Mouse (Mus musculus) midbrain, embryonic 10.5 days (tissue): ENCODE data around the gene Clpb. TPM values are rescaled to one million over a fixed set of nuclear protein-coding genes. Genes with fewer than 3 reads are reported as not detected.
A peak's percentile ranks its signal among the peaks of the same experiment; 100 is the strongest.

ENCODE experiments used
- DNase-seq: peaks from one replicate; pipeline ENCODE4 v3.0.0-alpha.2; 2017; ENCODE audit warnings: low spot score
- H3K27ac ChIP-seq: fragments of 300-500 bp; sonication (generic); replicated peaks from 2 replicates; pipeline ENCODE4 v1.5.1; 2016; ENCODE audit warnings: mild to moderate bottlenecking
- H3K27me3 ChIP-seq: fragments of 300-500 bp; sonication (generic); 2 replicates; pipeline ENCODE4 v1.6.1; 2016; ENCODE audit warnings: low read depth, mild to moderate bottlenecking; ENCODE audit not compliant: poor library complexity, severe bottlenecking
- H3K36me3 ChIP-seq: fragments of 300-500 bp; sonication (generic); 2 replicates; pipeline ENCODE4 v1.6.1; 2016; ENCODE audit warnings: mild to moderate bottlenecking, moderate library complexity
- H3K4me1 ChIP-seq: fragments of 300-500 bp; sonication (generic); 2 replicates; pipeline ENCODE4 v1.6.1; 2016
- H3K4me3 ChIP-seq: fragments of 300-500 bp; sonication (generic); 2 replicates; pipeline ENCODE4 v1.5.1; 2016; ENCODE audit warnings: mild to moderate bottlenecking, moderate library complexity
- H3K9me3 ChIP-seq: fragments of 300-500 bp; sonication (generic); replicated peaks from 2 replicates; pipeline ENCODE4 v1.6.1; 2016; ENCODE audit warnings: mild to moderate bottlenecking
- WGBS: fragments of 180-500 bp; shearing (Covaris S2); methylation state at CpG from one replicate; pipeline ENCODE4 v1.1.7; 2016; 5-methylcytosine and 5-hydroxymethylcytosine counted together
- polyA plus RNA-seq: library from polyadenylated mRNA; unstranded; fragments of >200 nt; fragmentation: Nextera tagmentation; extraction: Ambion mirVana; gene quantifications from 2 replicates; pipeline ENCODE4 v1.2.1, GENCODE M21; 2016

The Clpb gene
- polyA plus RNA-seq, 1 experiment from 2014 or later, result 56.3 TPM

DNA sequence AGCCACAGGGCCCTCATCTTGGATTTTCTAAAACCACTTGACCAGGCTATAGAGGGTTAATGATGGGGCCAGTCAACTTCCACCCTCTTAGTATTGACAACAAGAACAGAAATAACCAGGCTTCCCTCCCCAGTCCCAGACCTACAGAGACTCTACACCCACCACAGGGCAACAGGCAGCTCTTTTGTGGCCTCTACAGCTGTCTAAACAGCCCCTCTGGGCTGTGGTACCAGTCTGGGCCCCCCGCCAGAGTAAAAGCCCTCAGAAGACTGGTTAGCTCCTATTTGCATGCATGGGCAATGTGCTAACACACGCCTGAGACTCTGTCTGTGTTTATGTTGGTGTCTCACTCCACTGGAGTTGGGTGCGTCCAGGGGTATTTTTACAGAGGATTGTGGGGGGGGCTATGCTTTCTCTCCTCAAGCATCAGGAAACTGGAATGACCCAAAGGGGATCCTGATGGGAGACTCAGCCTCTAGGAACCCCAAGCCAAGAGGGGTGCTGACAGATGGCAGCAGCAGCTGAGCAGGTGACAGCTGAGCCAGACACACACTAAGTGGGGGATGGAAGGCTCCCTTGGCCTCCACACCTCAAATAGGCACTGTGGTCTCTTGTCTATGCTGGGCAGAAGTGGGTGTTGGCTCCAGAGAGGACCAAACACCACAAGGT lies 170.6 kb downstream of the Clpb start:
- Histone ChIP-seq H3K4me1 (peaks cover 48% of the 10 kb centered on the region), H3K27me3 (no peaks in the 10 kb centered on the region), H3K36me3 (peaks cover 58% of the 10 kb centered on the region), H3K27ac (peak overlapping the region; percentile 96), H3K4me3 (peak overlapping the region; percentile 73; the same call in 1 of the 2 replicates), H3K9me3 (0 out of 2 replicates have a peak, but pooled peaks cover 6% of the 10 kb centered on the region)
- WGBS, result 70% methylated on average over 3 of the region's 3 CpGs
- no peak for DNase-seq

DNA sequence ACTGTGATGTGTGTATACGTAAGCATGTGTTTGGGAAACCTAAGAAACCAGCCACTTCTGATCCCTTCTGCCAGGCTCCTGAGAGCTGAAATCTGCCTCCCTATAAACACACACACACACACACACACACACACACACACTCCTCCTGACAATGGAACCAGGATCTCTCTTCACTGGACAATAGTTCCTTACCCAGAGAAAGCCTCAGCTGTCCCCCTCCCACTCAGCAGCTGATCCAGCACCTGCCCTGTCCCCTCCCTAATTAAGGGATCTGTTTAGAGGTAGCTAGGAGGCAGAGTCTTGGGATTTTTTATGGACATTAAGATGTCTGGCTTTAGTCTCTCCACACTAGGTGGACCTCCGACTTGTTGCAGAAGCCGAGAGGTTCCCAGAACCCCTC lies 171.5 kb downstream of the Clpb start:
- Histone ChIP-seq H3K4me3 (peak overlapping the region; percentile 73), H3K36me3 (peaks cover 50% of the 10 kb centered on the region), H3K4me1 (peaks cover 50% of the 10 kb centered on the region), H3K27me3 (no peaks in the 10 kb centered on the region), H3K9me3 (0 out of 2 replicates have a peak, but pooled peaks cover 6% of the 10 kb centered on the region), H3K27ac (peak overlapping the region; percentile 96)
- DNase-seq, result no peak
- 79% methylated on average over 3 of the region's 3 CpGs for WGBS

DNA sequence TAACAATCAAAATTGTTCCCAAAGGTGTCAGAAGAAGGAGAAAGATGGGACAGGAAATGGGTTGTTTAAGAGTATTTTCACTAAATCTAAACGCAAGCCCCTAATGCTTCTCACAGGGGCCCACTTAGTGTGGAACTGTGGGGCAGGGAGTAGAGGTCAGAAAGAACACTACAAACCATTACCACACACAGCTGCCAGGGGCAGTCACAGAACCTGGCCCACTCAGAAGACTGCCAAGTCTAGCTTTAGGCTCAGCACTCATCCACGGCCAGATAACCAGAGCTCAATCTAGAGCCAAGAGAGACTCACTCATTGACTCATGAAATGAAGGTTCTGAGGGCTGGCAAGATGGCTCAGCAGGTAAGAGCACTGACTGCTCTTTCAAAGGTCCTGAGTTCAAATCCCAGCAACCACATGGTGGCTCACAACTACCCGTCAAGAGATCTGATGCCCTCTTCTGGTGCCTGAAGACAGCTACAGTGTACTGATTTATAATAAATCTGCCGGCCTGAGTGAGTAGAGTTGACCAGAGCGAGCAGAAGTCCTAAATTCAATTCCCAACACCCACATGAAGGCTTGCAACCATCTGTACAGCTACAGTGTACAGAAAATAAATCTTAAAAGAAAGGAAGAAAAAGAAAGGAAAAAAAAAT lies 172.2 kb downstream of the Clpb start:
- 0 out of 2 replicates have a peak, but pooled peaks cover 6% of the 10 kb centered on the region for H3K9me3 ChIP-seq
- H3K27me3 ChIP-seq, result no peaks in the 10 kb centered on the region
- H3K4me1 ChIP-seq, result peaks cover 50% of the 10 kb centered on the region
- peak; percentile 23 for DNase-seq
- WGBS, result 52% methylated on average over 5 of the region's 5 CpGs
- H3K4me3 ChIP-seq, result peak overlapping the region; percentile 73
- H3K36me3 ChIP-seq, result peaks cover 43% of the 10 kb centered on the region
- H3K27ac ChIP-seq, result peak overlapping the region; percentile 96

DNA sequence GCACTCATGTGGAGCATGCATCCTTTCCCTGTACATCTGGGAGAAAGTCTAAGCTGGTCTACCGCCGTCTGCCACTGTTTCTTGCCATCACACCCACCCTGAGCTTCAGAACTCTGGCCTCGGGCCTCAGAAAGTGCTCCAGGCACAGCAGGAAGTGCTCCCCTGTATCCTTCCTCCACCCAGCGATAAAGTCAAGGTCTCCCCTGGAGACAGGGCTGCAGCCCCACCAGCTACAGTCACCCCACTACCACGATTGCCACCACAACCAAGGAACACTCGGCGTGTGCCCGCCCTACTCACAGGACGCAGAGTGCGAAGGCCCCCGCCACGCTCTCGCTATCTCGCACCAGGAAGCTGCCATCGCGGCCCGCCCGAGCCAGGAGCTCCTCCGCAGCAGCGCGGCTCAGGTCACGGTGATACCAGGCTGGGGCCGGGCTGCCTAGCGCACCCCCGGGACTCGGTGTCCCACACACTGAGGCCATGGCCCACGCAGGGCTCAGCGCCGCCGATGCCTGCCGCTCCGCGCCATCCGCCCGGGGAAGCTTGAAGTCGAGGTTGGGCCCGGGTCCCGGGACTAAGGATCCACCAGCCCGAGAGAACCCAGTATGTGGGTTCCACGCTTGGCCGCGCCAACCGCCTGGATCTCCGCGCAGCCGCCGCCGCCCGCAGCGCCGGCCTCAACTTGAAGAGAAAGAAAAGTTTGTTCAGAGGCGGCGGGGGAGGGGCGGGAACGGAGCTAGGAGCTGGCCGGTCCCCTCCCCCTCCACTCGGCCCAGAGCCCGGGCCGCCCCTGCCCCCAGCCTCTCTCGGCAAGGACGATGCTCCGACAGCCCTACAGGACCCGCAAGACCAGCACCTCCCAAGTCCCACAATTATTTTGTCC lies 173.1 kb downstream of the Clpb start:
- under 1% methylated on average over 63 of the region's 63 CpGs for WGBS
- Histone ChIP-seq H3K27me3 (no peaks in the 10 kb centered on the region), H3K27ac (peak overlapping the region; percentile 96), H3K36me3 (peaks cover 34% of the 10 kb centered on the region), H3K9me3 (no peaks in the 10 kb centered on the region), H3K4me1 (peaks cover 50% of the 10 kb centered on the region), H3K4me3 (peak overlapping the region; percentile 73)
- peak; percentile 86 for DNase-seq

DNA sequence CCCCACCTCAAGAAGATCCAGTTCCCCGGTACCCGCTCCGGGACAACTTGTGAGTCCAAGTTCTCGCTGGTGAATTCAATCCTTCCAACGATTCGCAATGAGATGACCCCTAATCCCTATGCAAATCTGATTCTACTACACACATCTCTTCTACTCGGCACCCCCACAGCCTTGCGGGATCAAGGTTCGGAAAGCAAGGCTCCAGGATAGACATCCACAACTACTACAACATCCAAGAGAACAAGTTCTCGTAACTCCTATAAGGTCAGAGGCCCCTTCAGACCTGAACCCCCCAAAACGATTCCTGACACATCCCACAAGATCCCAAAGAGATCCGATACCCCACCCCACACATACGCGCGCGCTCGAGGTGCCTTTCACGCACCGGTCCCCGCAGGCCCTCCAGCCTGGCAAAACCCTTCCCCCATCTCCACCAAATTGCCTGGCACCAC lies 173.7 kb downstream of the Clpb start:
- Histone ChIP-seq H3K36me3 (peaks cover 27% of the 10 kb centered on the region), H3K27ac (peak overlapping the region; percentile 96), H3K27me3 (no peaks in the 10 kb centered on the region), H3K4me1 (peaks cover 50% of the 10 kb centered on the region), H3K4me3 (peak overlapping the region; percentile 73), H3K9me3 (no peaks in the 10 kb centered on the region)
- no peak for DNase-seq
- under 1% methylated on average over 20 of the region's 20 CpGs for WGBS

DNA sequence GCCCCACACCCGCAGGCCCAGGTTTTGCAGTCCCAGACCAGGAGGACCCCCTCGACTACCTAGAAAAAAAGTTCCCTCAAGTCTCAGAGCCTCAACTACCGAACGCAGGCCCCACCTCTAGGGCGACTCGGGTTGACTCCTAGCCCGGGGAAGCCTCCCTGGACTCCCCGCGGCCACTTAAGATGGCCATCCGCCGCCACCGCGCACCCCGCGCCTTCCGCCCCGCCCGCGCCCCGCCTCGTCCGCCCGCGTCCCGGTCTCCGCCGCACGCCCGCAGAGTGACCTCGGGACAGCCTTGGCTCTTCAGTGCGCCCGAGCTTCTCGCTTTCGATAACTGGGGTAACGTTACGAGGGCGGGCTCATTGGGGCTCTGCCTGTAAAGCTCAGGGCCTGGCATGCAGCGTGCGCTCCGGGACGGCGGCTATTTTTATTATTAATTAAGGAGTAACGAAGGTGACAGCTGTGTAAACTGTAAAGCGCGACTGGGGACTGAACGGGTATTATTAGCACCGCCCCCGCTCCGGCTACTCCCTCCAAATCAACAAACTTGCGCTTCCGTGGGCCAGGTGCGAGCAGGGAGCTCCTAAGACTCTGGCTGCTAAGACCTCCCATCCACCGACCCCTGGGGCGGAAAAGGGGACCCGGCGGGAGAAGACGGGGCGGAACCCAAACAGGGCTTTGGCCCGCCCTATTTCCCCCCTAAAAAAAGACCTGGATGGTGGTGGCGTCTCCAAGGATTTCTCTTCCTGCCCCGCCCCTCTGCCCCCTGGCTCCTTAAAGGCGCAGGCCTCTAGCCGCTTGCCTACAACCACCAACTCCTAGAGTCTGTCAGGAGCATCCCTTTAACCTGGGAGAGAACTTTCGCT lies 174.4 kb downstream of the Clpb start, which contains the start of gene Inppl1:
Gene Inppl1 (minus strand): TSS at position 624 of the 866 bp plus-strand sequence.
- Histone ChIP-seq H3K4me1 (peaks cover 50% of the 10 kb centered on the region), H3K27me3 (no peaks in the 10 kb centered on the region)
- WGBS, result under 1% methylated on average over 64 of the region's 64 CpGs

DNA sequence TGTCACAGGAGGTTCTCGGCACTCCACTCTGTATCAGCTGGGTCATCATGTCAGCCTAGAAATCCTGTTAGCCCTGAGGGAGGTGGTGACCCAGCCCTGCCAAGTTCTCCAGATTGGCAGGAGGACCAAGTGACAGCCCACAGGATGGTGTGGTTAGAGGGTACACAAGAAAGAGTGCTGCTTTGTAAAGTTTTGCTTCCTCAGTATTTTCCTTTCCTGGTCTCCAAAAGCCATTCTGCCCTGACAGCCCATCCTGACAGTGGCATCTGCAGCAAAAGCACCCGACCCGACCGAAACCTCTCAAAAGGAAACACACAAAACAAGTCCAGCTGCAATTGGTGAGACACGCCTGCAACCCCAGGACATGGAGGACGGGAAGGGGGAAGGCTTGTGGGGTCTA lies 180.8 kb downstream of the Clpb start:
- Histone ChIP-seq H3K36me3 (no peaks in the 10 kb centered on the region), H3K27ac (no peak overlapping the region), H3K4me3 (no peak overlapping the region), H3K9me3 (no peaks in the 10 kb centered on the region), H3K4me1 (peaks cover under 1% of the 10 kb centered on the region; the same call in 1 of the 2 replicates), H3K27me3 (no peaks in the 10 kb centered on the region)
- no peak for DNase-seq
- 85% methylated on average over 6 of the region's 6 CpGs for WGBS

More for the DNA sequence above, 174.4 kb downstream of the Clpb start, which contains the start of gene Inppl1:
- Histone ChIP-seq H3K27ac (peak within 1 kb of the TSS; percentile 96), H3K36me3 (peaks cover 20% of the 10 kb centered on the region), H3K9me3 (no peaks in the 10 kb centered on the region), H3K4me3 (peak within 1 kb of the TSS; percentile 73)
- peak; percentile 89 for DNase-seq

Other genes starting within 250 kb of the Clpb start
- 11.9 and 13.4 TPM in 2 replicates for gene Pde2a, start 241.9 kb upstream of the Clpb start, polyA plus RNA-seq
- not detected in 2 replicates for gene Art2b, start 78.0 kb upstream of the Clpb start, polyA plus RNA-seq
- 0.83 and 2.0 TPM in 2 replicates for gene Phox2a, start 154.7 kb downstream of the Clpb start, polyA plus RNA-seq
- 36.2 and 38.1 TPM in 2 replicates for gene Inppl1, start 174.6 kb downstream of the Clpb start, polyA plus RNA-seq
- 0.70 and 1.1 TPM in 2 replicates for gene Folr2, start 193.6 kb downstream of the Clpb start, polyA plus RNA-seq
- 110 and 123 TPM in 2 replicates for gene Anapc15, start 200.1 kb downstream of the Clpb start, polyA plus RNA-seq
- 17.9 and 19.5 TPM in 2 replicates for gene Folr1, start 207.2 kb downstream of the Clpb start, polyA plus RNA-seq
- gene Lamtor1, start 242.3 kb downstream of the Clpb start, polyA plus RNA-seq, result 164 and 166 TPM in 2 replicates
- gene Tomt, start 242.7 kb downstream of the Clpb start, polyA plus RNA-seq, result 0.37 and 0.87 TPM in 2 replicates